Comparison of ENCODE assay signal across 13 mouse cellular contexts in the genomic region with DNA sequence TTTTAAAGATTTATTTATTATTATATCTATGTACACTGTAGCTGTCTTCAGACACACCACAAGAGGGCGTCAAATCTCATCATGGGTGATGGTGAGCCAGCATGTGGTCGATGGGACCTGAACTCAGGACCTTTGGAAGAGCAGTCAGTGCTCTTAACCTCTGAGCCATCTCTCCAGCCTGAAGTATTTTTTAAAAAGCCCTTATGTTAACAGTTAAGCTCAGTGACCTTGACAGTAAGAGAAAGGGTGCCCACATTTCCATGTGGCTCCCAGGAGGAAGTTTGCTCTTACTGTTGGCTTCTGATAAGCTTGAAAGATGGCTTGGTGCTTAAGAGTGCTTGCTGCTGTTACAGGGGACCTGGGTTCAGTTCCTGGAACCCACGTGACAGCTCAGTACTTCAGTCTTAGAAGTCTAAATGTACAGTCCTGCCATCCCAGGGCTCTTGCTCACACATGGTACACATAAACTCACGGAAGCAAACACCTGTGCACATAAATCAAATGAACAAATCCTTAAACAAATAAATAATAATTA. TPM values are rescaled to one million over a fixed set of nuclear protein-coding genes. Genes with fewer than 3 reads are reported as not detected.
DNase-seq lines count a peak whose midpoint lies in the region; ATAC-seq and TF ChIP-seq lines count a peak whose summit lies in the region.
"Had no signal": no experiment of that assay in that cellular context is flagged by ENCODE, and none has a peak within 500 bp of the region (broad histone marks: within the 10 kb centered on the region; RNA-seq: fewer than 3 reads in every experiment).

No protein-coding gene starts in this region.

- H3K9ac ChIP-seq in intestine, embryonic 16.5 days (ENCODE audit: low read depth, low read length): no peak overlapping the region
- H3K9ac ChIP-seq in intestine, embryonic 15.5 days: no peak overlapping the region

- H3K27ac ChIP-seq in intestine, embryonic 16.5 days (ENCODE audit: low read length): no peak overlapping the region
- no peak overlapping the region for H3K27ac ChIP-seq in intestine, embryonic 15.5 days
- H3K27ac ChIP-seq: embryonic facial prominence, embryonic 12.5 days had no signal

- H3K9me3 ChIP-seq in intestine, embryonic 16.5 days (ENCODE audit: control insufficient read depth, low read length): no peaks in the 10 kb centered on the region
- H3K9me3 ChIP-seq in intestine, embryonic 15.5 days: no peaks in the 10 kb centered on the region
- H3K9me3 ChIP-seq in E14TG2a.4 (ENCODE audit: low read length): no peaks in the 10 kb centered on the region
- H3K9me3 ChIP-seq: embryonic facial prominence, embryonic 12.5 days had no signal

- no peak for ATAC-seq in intestine, embryonic 16.5 days
- no peak for ATAC-seq in intestine, embryonic 15.5 days
- 0 out of 2 replicates have a peak, but pooled peaks have one; percentile 19 for ATAC-seq in megakaryocyte-erythroid progenitor cell, adult 5-6 weeks (replicated peaks; ENCODE audit: low FRiP score, low TSS enrichment, poor library complexity, severe bottlenecking)
- no peak for ATAC-seq in CD4-positive, CD25-positive, alpha-beta regulatory T cell, adult 4 months

- 79% methylated on average over 4 of the region's 4 CpGs for WGBS in intestine, embryonic 16.5 days
- WGBS in intestine, embryonic 15.5 days: 81% methylated on average over 4 of the region's 4 CpGs

- H3K4me2 ChIP-seq in intestine, embryonic 16.5 days (ENCODE audit: low read depth, low read length): peak overlapping the region; percentile 87; the same call in 1 of the 2 replicates
- no peak overlapping the region for H3K4me2 ChIP-seq in intestine, embryonic 15.5 days (replicated peaks)

- H3K27me3 ChIP-seq in intestine, embryonic 16.5 days (replicated peaks; ENCODE audit: control insufficient read depth, insufficient read depth, low read length): no peaks in the 10 kb centered on the region
- no peaks in the 10 kb centered on the region for H3K27me3 ChIP-seq in intestine, embryonic 15.5 days (replicated peaks)
- H3K27me3 ChIP-seq in E14TG2a.4 (ENCODE audit: insufficient read depth, low read length): no peaks in the 10 kb centered on the region
- H3K27me3 ChIP-seq: embryonic facial prominence, embryonic 12.5 days had no signal

- H3K4me1 ChIP-seq in intestine, embryonic 16.5 days (ENCODE audit: control insufficient read depth, insufficient read depth, low read length): peaks cover 7% of the 10 kb centered on the region; the same call in 1 of the 2 replicates
- peaks cover 9% of the 10 kb centered on the region for H3K4me1 ChIP-seq in intestine, embryonic 15.5 days (replicated peaks)
- H3K4me1 ChIP-seq in E14TG2a.4 (replicated peaks; ENCODE audit: low read depth, low read length): peaks cover 12% of the 10 kb centered on the region

- H3K4me3 ChIP-seq in intestine, embryonic 16.5 days (ENCODE audit: low read length): no peak overlapping the region
- no peak overlapping the region for H3K4me3 ChIP-seq in intestine, embryonic 15.5 days (replicated peaks)
- H3K4me3 ChIP-seq in E14TG2a.4 (replicated peaks; ENCODE audit: low read length): no peak overlapping the region

- TF ChIP-seq CTCF in E14TG2a.4 (conservative IDR thresholded peaks at IDR 0.05; ENCODE audit: low read length): 0 out of 2 replicates have a peak, but pooled peaks have one; percentile 8

- H3K36me3 ChIP-seq in intestine, embryonic 16.5 days (ENCODE audit: control insufficient read depth, insufficient read depth, low read length): 0 out of 2 replicates have a peak, but pooled peaks cover 2% of the 10 kb centered on the region
- no peaks in the 10 kb centered on the region for H3K36me3 ChIP-seq in intestine, embryonic 15.5 days
- H3K36me3 ChIP-seq in E14TG2a.4 (ENCODE audit: insufficient read depth, low read length): peaks cover 12% of the 10 kb centered on the region

- DNase-seq in induced T-regulatory cell, adult 2 months (ENCODE audit: low read depth): peak; percentile 8
- no peak for DNase-seq in frontal cortex, postnatal 25 days (ENCODE audit: low spot score in 2 of 2)
- DNase-seq: cerebellum, adult 9-11 months; heart, adult 11 months; kidney, adult 8-10 months; lung, postnatal 4 days; thymus, postnatal 25 days had no signal

RNA-seq across cellular contexts. Expression of gene Rint1, which starts 1.6 kb away (rescaled TPM):
- polyA plus RNA-seq in intestine, embryonic 16.5 days (2015; fragmentation: Nextera tagmentation; extraction: Ambion mirVana): 28.0 and 30.5 TPM in 2 replicates
- 31.8 and 34.9 TPM in 2 replicates for polyA plus RNA-seq in intestine, embryonic 15.5 days (2015; fragmentation: Nextera tagmentation; extraction: Ambion mirVana)
- 60.8 and 62.7 TPM in 2 replicates for total RNA-seq in megakaryocyte-erythroid progenitor cell, adult 5-6 weeks (2014; fragmentation: Nextera tagmentation)
- 33.6 and 37.5 TPM in 2 replicates for total RNA-seq in megakaryocyte-erythroid progenitor cell, adult 5-6 weeks (2017)
- polyA plus RNA-seq in CD4-positive, CD25-positive, alpha-beta regulatory T cell, adult 4 months (2017; shearing (Covaris generic)): 10 to 100 TPM; 18.3 to 24.0 TPM

RNA-seq across cellular contexts. Expression of gene Pus7, which starts 5.6 kb away (rescaled TPM):
- polyA plus RNA-seq in intestine, embryonic 16.5 days (2015; fragmentation: Nextera tagmentation; extraction: Ambion mirVana): 26.7 and 29.6 TPM in 2 replicates
- 30.5 and 31.5 TPM in 2 replicates for polyA plus RNA-seq in intestine, embryonic 15.5 days (2015; fragmentation: Nextera tagmentation; extraction: Ambion mirVana)
- total RNA-seq in megakaryocyte-erythroid progenitor cell, adult 5-6 weeks (2014; fragmentation: Nextera tagmentation): 64.0 and 64.3 TPM in 2 replicates
- 84.8 and 88.0 TPM in 2 replicates for total RNA-seq in megakaryocyte-erythroid progenitor cell, adult 5-6 weeks (2017)
- polyA plus RNA-seq in CD4-positive, CD25-positive, alpha-beta regulatory T cell, adult 4 months (2017; shearing (Covaris generic)): 10 to 100 TPM; 11.0 to 11.8 TPM

RNA-seq across cellular contexts. Expression of gene Tomm7, which starts 54.8 kb away (rescaled TPM):
- 119 and 123 TPM in 2 replicates for polyA plus RNA-seq in intestine, embryonic 16.5 days (2015; fragmentation: Nextera tagmentation; extraction: Ambion mirVana)
- polyA plus RNA-seq in intestine, embryonic 15.5 days (2015; fragmentation: Nextera tagmentation; extraction: Ambion mirVana): 132 and 141 TPM in 2 replicates
- 98.3 and 122 TPM in 2 replicates for total RNA-seq in megakaryocyte-erythroid progenitor cell, adult 5-6 weeks (2014; fragmentation: Nextera tagmentation)
- total RNA-seq in megakaryocyte-erythroid progenitor cell, adult 5-6 weeks (2017): 241 and 274 TPM in 2 replicates
- 100 to 1,000 TPM in 1 of 2 experiments, 10 to 100 TPM in 1; 57.3 to 118 TPM for polyA plus RNA-seq in CD4-positive, CD25-positive, alpha-beta regulatory T cell, adult 4 months (2017; shearing (Covaris generic))
